Mouse (Mus musculus) liver, postnatal 0 days (tissue): Measurements from ENCODE around the gene Znrf2.

Experiments
- CTCF ChIP-seq: sonication (generic); IDR thresholded peaks from 2 replicates; pipeline ENCODE4 v1.5.1; 2016; ENCODE audit warnings: antibody characterized with exemption, low read depth
- EP300 ChIP-seq: IDR thresholded peaks from 2 replicates; pipeline ENCODE4 v1.6.1; 2016; ENCODE audit warnings: antibody characterized with exemption, low read depth, mild to moderate bottlenecking

- TF ChIP-seq CTCF (no peak), EP300 (no peak)
Measured at GRCm38 (mm10) chr6:54926899-54927298, 110.2 kb downstream of the Znrf2 start.
